Mouse (Mus musculus) cerebellum, adult (tissue): Measurements from ENCODE around the gene Ccnd3.

Source experiments
- ATAC-seq: cut with Nextera tagmentation; 2 replicates; pipeline ENCODE4 v1.9.2; 2017; ENCODE audit warnings: mild to moderate bottlenecking, moderate library complexity, mixed read lengths; ENCODE audit not compliant: insufficient number of reproducible peaks, low FRiP score, low TSS enrichment

Ccnd3 gene

GRCm38 (mm10) chr17:47504941-47505346, at the start of gene Ccnd3:
Gene Ccnd3, plus strand, starts transcription at chr17:47505051.
- ATAC-seq: no peak

DNA sequence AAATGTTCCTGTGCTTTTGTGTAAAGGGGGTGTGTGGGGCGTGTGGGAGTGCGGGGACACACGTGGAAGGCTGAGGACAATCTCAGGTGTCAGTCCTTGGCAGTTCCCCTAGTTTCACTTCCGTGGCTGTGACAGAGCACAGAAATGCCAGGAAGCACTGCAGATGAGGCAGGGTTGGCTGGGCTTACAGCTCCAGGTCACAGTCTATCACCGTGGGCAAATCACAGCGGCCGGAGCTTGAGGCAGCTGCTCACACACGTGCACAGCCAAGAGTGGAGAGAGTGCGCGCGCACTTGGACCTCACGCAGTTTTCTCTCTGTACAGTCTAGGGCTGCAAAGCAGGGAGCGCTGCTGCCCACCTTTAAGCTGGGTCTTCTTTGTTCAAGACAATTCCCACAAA, 46.5 kb upstream of the Ccnd3 start:
- ATAC-seq: no peak

DNA sequence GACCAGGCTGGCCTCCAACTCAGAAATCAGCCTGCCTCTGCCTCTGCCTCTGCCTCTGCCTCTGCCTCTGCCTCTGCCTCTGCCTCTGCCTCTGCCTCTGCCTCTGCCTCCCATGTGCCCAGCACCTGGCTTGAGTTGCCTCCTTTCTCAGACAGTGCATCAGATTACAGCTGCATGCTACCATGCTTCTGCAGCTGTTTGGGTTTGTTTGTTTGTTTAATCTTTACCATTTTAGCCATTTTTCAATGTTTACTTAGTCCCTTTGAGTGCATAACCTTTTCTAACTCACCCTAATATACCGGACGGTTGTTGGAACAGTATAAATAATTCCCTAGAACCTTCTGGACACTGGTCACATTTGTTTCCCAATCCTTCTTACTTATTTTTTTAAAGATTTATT, 45.9 kb upstream of the Ccnd3 start:
- ATAC-seq: no peak

- no peak for ATAC-seq
Observed at GRCm38 (mm10) chr17:47459341-47459919, 45.4 kb upstream of the Ccnd3 start.

- ATAC-seq: no peak
Observed at GRCm38 (mm10) chr17:47461688-47462087, 43.2 kb upstream of the Ccnd3 start.

- ATAC-seq: no peak
Observed at GRCm38 (mm10) chr17:47462209-47462608, 42.6 kb upstream of the Ccnd3 start.

DNA sequence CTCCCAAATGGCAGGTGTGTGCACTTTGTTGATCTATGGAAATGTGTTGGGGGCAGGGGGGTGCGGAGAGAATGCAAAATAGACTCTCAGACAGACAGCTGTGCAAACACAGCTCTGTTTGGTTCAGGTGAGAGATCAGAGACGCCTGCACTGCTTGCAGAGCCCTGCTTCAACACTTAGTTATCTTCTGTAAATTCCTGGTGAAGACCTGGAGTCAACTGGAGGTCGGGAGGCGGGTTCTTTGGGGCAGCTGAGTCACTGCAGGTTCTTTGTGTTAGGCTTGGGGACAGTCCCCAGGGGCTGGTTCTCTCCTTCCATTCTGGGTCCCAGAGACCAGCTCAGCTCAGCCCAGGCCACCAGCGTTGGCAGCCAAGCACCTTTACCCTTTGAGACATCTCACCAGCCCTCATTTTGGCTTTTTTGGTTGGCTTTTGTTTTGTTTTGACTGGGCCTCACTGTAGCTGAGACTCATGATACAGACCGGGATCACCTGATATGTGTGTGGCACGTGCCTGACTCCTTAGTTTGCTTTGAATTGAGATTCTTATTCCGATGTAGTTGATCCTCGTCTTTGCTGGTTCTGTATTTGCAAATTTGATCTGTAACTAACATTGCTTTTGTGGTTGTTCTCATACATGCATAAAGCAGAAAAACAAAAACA, 42.0 kb upstream of the Ccnd3 start:
- ATAC-seq: no peak

DNA sequence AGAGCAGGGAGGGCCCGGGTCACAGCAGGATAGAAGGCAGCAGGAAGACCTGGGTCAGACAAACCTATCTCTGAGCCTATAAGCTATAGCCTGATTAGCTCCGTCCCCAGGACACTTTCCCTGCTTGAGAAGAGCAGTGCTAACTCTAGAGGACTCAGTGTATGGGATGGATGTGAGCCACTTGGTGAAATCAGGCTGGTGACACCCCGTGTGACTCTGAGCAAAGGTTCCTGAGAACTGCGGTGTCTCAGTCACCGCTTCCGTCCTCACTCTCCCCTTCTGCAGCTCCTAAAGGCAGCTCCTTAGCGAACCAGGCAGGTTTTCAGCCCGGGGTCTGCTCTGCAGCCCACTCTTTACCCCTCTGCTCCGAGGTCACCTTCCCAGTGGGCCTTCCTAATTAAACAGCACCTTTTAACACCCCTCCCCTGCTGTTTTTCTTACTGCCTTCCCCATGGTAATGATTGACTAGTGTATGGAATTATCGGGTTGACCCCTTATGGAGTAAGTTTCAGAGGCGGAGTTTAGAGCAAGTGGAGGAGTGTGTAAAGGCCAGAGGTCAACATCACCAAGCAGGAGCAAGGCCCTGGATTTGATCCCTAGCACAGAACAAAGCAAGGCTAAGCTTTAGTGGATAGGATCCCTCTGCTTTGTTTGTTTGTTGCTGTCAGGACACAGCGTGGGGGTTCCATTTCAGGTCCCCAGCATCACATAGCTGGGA, 40.4 kb upstream of the Ccnd3 start:
- no peak for ATAC-seq

- ATAC-seq: no peak
Observed at GRCm38 (mm10) chr17:47465016-47465415, 39.8 kb upstream of the Ccnd3 start.

DNA sequence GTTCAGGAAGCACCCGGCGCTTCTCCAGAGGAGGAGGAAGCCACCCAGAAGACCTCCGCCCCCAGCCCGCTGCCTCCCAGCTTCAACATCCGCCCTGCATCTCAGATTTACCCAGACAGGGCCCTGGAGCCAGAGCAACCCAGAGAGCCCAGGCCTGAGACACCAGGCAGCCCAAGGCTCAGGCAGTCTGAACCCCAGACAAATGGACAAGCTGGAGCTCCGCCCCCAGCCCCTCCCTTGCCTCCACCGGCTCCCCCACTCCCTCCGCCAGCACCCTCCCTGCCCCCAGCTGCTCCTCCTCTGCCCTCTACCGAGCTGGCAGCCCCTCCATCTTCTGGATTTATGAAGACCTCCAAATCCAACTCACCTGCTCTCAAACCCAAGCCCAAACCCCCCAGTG, 38.6 kb upstream of the Ccnd3 start:
- ATAC-seq: no peak

GRCm38 (mm10) chr17:47467659-47468058, 37.2 kb upstream of the Ccnd3 start:
- no peak for ATAC-seq

DNA sequence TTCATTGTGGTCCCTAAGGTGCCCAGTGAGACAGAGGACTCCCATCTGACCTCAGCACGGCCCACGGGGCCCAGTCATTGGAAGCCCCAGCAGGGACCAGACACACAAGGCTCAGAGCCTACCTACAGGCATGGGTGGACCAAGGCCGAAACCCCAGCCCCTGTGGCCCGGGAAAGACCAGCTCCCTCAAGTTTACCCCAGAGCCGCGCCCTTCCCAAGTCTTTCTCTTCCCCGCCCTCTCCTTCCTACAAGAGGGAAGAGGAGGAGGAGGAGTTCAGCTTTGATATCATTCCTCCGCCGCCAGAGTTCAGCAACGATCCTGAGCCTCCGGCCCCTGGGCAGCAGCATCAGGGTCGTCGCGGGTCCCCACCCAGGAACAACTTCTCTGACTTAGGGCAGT, 36.8 kb upstream of the Ccnd3 start:
- ATAC-seq: no peak

- ATAC-seq: no peak
Observed at GRCm38 (mm10) chr17:47468466-47468865, 36.4 kb upstream of the Ccnd3 start.

DNA sequence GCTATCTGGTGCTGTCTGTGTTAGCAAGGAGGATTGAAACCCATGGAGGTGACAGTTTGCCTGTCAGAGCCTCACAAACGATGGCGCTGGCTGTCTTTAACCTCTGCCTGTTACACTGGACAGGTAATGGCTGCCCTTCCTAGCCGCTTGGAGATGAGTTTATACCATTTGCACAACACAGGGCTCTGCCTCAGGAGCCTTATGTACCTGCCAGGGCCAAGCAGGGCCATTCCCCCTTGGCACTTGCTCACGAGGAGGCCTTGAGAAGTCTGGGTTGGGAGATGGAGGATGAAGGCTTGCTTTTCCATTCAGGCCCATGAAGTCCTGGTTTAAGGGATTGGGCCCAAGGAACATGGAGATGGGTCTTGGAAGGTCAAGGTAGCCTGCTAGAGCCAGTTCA, 35.2 kb upstream of the Ccnd3 start:
- ATAC-seq: no peak

DNA sequence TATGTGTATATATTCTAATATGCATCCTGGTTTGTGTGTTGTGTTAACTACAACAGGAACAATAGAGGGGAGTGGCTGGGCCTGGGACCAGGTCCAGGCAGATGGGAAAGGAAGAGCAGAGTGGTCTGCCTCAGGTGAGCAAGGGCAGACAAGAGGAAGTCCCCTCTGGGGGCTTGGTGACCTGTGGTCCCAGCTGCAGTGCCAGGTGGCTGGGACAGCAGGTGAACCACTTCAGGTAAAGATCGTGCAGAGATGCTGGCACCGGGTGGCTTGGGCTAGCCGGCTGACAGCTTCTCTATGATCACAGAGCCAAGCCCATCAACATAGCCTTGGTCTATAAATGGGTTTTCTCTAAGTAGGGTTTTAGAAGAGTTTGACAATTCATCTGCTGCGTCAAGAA, 34.7 kb upstream of the Ccnd3 start:
- peak; percentile 42; the same call in 1 of the 2 replicates for ATAC-seq

DNA sequence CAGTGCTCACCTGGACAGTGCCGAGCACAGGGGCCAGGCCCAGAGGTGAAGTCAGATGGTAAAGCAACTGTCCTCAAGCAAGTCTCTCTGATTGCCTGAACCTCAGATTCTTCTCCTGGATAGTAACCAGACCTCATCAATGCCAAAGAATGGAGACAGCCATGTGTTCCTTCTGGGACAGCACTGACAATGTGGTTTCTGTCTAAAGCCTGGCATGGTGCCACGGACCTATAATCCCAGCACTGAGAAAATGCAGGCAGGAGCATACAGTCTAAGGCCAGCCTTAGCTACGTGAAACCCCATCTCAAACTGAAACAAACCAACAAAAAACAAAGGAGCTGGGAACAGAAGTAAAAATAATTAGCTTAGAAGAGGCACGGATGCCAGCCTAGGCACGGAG, 34.2 kb upstream of the Ccnd3 start:
- ATAC-seq: peak; percentile 20; the same call in 1 of the 2 replicates

- no peak for ATAC-seq
Observed at GRCm38 (mm10) chr17:47472435-47473350, 32.2 kb upstream of the Ccnd3 start.

DNA sequence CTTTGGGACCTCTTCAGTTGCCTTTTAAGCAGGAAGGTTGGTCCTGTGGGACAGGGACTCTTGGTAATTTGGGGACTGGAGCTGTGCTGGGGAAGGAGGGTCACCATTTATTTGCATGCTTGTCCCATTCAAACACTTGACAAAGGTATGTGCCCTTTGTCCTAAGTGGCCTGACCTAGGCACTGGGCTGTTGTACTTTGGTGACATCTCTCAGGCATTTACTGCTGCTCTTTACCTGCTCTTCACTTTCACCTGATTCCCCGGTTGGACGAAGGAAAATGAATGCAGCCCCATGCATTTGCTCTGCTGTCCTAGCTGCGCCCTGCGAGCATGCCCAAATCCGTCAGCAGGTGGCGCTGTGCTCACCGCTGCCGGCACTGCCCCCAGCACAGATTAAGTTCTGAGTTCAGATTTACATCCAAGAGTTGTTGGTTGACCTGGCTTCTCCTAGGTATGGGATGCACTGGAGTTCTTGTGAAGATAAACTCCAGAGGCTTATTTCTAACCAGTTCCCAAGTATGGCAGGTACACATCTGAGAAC, 31.3 kb upstream of the Ccnd3 start:
- no peak for ATAC-seq

DNA sequence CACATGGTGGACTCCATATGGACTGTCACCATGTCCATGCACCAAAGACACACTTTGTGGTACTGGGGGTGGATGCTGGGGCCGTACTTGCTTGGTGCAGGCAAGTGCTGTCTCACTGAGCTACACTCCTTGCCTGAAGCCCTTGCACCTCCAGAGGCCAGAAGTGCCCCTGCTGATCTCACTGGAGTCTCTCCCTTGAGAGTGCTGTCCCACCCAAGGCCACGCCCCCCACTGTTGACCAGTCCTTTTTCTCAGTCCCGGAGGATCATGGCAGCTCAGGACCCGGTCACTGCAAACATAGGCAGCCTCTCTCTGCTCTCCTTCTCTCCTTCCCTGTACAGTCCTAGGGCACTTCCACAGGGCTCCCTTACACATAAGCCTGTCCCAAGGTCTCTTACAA, 30.6 kb upstream of the Ccnd3 start:
- no peak for ATAC-seq

GRCm38 (mm10) chr17:47475181-47475580, 29.7 kb upstream of the Ccnd3 start:
- ATAC-seq: no peak
